ENCODE assay signal across 8 mouse cellular contexts in genomic region chrX:109011611-109012185, GRCm38 (mm10). TPM values are rescaled to one million over a fixed set of nuclear protein-coding genes. Genes with fewer than 3 reads are reported as not detected.
DNase-seq lines count a peak whose midpoint lies in the region; ATAC-seq and TF ChIP-seq lines count a peak whose summit lies in the region.

No protein-coding gene starts in this region.

- H3K9ac ChIP-seq in heart, adult 2 months (ENCODE audit: low read depth, low read length) = peak overlapping the region; percentile 51; the same call in 1 of the 2 replicates
- peak overlapping the region; percentile 62 for H3K9ac ChIP-seq in lung, embryonic 16.5 days (ENCODE audit: low read length)

- 21% methylated on average over 13 of the region's 13 CpGs for WGBS in heart, adult 2 months
- WGBS in bone marrow, adult 2 months = 12% methylated on average over 13 of the region's 13 CpGs
- 3% methylated on average over 13 of the region's 13 CpGs for WGBS in kidney, adult 2 months
- 31% methylated on average over 13 of the region's 13 CpGs for WGBS in lung, embryonic 16.5 days
- WGBS in small intestine, adult 2 months = 18% methylated on average over 13 of the region's 13 CpGs

- TF ChIP-seq POLR2A in heart, adult 2 months (IDR thresholded peaks at IDR 0.05; ENCODE audit: insufficient read depth, low read depth, low read length) = no peak
- TF ChIP-seq POLR2A in bone marrow, adult 2 months (IDR thresholded peaks at IDR 0.05; ENCODE audit: borderline replicate concordance, control insufficient read depth, low read depth, low read length) = no peak
- no peak for TF ChIP-seq POLR2A in kidney, adult 2 months (IDR thresholded peaks at IDR 0.05; ENCODE audit: low read depth, low read length)
- TF ChIP-seq POLR2A in small intestine, adult 2 months (IDR thresholded peaks at IDR 0.05; ENCODE audit: low read depth, low read length) = no peak

- H3K79me2 ChIP-seq in heart, adult 2 months (replicated peaks; ENCODE audit: control insufficient read depth, insufficient read depth, low read length) = no peaks in the 10 kb centered on the region

- H3K27me3 ChIP-seq in heart, adult 2 months (ENCODE audit: control insufficient read depth, insufficient read depth, low read length) = no peaks in the 10 kb centered on the region
- H3K27me3 ChIP-seq in kidney, adult 2 months (replicated peaks; ENCODE audit: control insufficient read depth, insufficient read depth, low read length) = no peaks in the 10 kb centered on the region
- H3K27me3 ChIP-seq in lung, embryonic 16.5 days (ENCODE audit: control insufficient read depth, insufficient read depth, low read depth, low read length) = no peaks in the 10 kb centered on the region
- no peaks in the 10 kb centered on the region for H3K27me3 ChIP-seq in small intestine, adult 2 months (ENCODE audit: control insufficient read depth, insufficient read depth, low read length)

- intact Hi-C loops in heart, adult 2 months (cut with DNase I) = loop anchor here (2.0 to 5.0 kb wide), 3 partner anchors 179 to 226 kb away; partner anchors contain the start of gene Brwd3

- no peak for ATAC-seq in lung, embryonic 16.5 days (ENCODE audit: low read depth)

- H3K27ac ChIP-seq in heart, adult 2 months = peak overlapping the region; percentile 83
- no peak overlapping the region for H3K27ac ChIP-seq in bone marrow, adult 2 months (ENCODE audit: control insufficient read depth, insufficient read depth, low read depth, low read length, poor library complexity)
- H3K27ac ChIP-seq in kidney, adult 2 months (ENCODE audit: insufficient read depth, low read depth, low read length) = no peak overlapping the region
- H3K27ac ChIP-seq in lung, embryonic 16.5 days (ENCODE audit: low read length) = no peak overlapping the region; the same call in 1 of the 2 replicates
- no peak overlapping the region for H3K27ac ChIP-seq in small intestine, adult 2 months (ENCODE audit: insufficient read depth, low read depth, low read length)

- peak overlapping the region; percentile 56 for H3K4me2 ChIP-seq in lung, embryonic 16.5 days (ENCODE audit: low read depth, low read length)

- no peak for TF ChIP-seq CTCF in heart, adult 2 months (IDR thresholded peaks at IDR 0.05)
- no peak for TF ChIP-seq CTCF in bone marrow, adult 2 months (IDR thresholded peaks at IDR 0.05; ENCODE audit: control insufficient read depth, insufficient read depth, low read length)
- no peak for TF ChIP-seq CTCF in kidney, adult 2 months (conservative IDR thresholded peaks at IDR 0.05; ENCODE audit: insufficient read depth, insufficient read length, low read depth, low read length)
- TF ChIP-seq CTCF in small intestine, adult 2 months (IDR thresholded peaks at IDR 0.05; ENCODE audit: extremely low read depth, insufficient read length, insufficient replicate concordance, low read depth, low read length) = no peak

- peak overlapping the region; percentile 63 for H3K4me3 ChIP-seq in heart, adult 2 months
- H3K4me3 ChIP-seq in bone marrow, adult 2 months (replicated peaks; ENCODE audit: control insufficient read depth, low read depth, low read length) = peak overlapping the region; percentile 83
- H3K4me3 ChIP-seq in kidney, adult 2 months (ENCODE audit: insufficient read depth, low read depth, low read length) = peak overlapping the region; percentile 48
- peak overlapping the region; percentile 59 for H3K4me3 ChIP-seq in lung, embryonic 16.5 days (ENCODE audit: low read length)
- H3K4me3 ChIP-seq in small intestine, adult 2 months (ENCODE audit: low read depth, low read length) = peak overlapping the region; percentile 55

- H3K4me1 ChIP-seq in heart, adult 2 months (ENCODE audit: control insufficient read depth, insufficient read depth, low read length) = no peaks in the 10 kb centered on the region
- no peaks in the 10 kb centered on the region for H3K4me1 ChIP-seq in bone marrow, adult 2 months (ENCODE audit: control insufficient read depth, insufficient read depth, low read length)
- H3K4me1 ChIP-seq in kidney, adult 2 months (ENCODE audit: control insufficient read depth, insufficient read depth, low read length) = no peaks in the 10 kb centered on the region
- no peaks in the 10 kb centered on the region for H3K4me1 ChIP-seq in lung, embryonic 16.5 days (replicated peaks; ENCODE audit: control insufficient read depth, insufficient read depth, low read length)
- no peaks in the 10 kb centered on the region for H3K4me1 ChIP-seq in small intestine, adult 2 months (ENCODE audit: control insufficient read depth, insufficient read depth, insufficient read length, low read length)

- no peaks in the 10 kb centered on the region for H3K36me3 ChIP-seq in heart, adult 2 months (ENCODE audit: control insufficient read depth, insufficient read depth, low read length)
- H3K36me3 ChIP-seq in kidney, adult 2 months (ENCODE audit: control insufficient read depth, insufficient read depth, low read length) = no peaks in the 10 kb centered on the region
- H3K36me3 ChIP-seq in lung, embryonic 16.5 days (ENCODE audit: control insufficient read depth, insufficient read depth, low read length) = no peaks in the 10 kb centered on the region
- H3K36me3 ChIP-seq in small intestine, adult 2 months (ENCODE audit: control insufficient read depth, insufficient read depth, low read length) = no peaks in the 10 kb centered on the region

- no peak for TF ChIP-seq EP300 in heart, adult 2 months (IDR thresholded peaks at IDR 0.05; ENCODE audit: insufficient read depth, low read depth, low read length)

- peak in 1 of 2 experiments; percentile 4 for DNase-seq in heart, adult 2 months
- no peak for DNase-seq in heart, postnatal 4 days
- DNase-seq in forelimb bud, embryonic 11.5 days (ENCODE audit: low read depth, low spot score) = peak; percentile 0
- peak; percentile 34 for DNase-seq in kidney, adult 2 months
- no peak for DNase-seq in ovary, postnatal 36 days (ENCODE audit: low spot score)

- no peaks in the 10 kb centered on the region for H3K9me3 ChIP-seq in lung, embryonic 16.5 days (ENCODE audit: control insufficient read depth, low read length)

RNA-seq across cellular contexts. Expression of gene Hmgn5, which starts 1.5 kb away (rescaled TPM):
- 10 to 100 TPM in 1 of 2 experiments, 1 to 10 TPM in 1; 8.9 to 11.1 TPM for total RNA-seq in heart, adult 2 months (2021)
- 0.98 and 1.5 TPM in 2 replicates for polyA plus RNA-seq in heart, adult 2 months (2012; rRNA removed)
- total RNA-seq in heart, postnatal 4 days (2021) = 10 to 100 TPM; 10.9 to 11.8 TPM
- polyA plus RNA-seq in bone marrow, adult 2 months (2011; ENCODE audit: insufficient read depth, insufficient read length, low replicate concordance, missing spikeins) = 34.1 and 46.8 TPM in 2 replicates
- polyA plus RNA-seq in kidney, adult 2 months (2012; rRNA removed) = 0.91 and 1.8 TPM in 2 replicates
- polyA plus RNA-seq in lung, embryonic 16.5 days (2015; fragmentation: Nextera tagmentation; extraction: Ambion mirVana) = 29.3 and 33.6 TPM in 2 replicates
- 0.11 and 0.16 TPM in 2 replicates for polyA plus RNA-seq in small intestine, adult 2 months (2012; rRNA removed)

Comparison
In these comparisons a context has a peak if more than half of its experiments do, and no peak if none do; other contexts are left out.
1. DNase-seq: peak in forelimb bud, embryonic 11.5 days (single experiment) and kidney, adult 2 months (single experiment); none in heart, postnatal 4 days (single experiment) and ovary, postnatal 36 days (single experiment).
2. RNA of gene Hmgn5, which starts 1.5 kb away (polyA plus RNA-seq): 34.1 to 46.8 TPM in bone marrow, adult 2 months and 29.3 to 33.6 TPM in lung, embryonic 16.5 days; 0.91 to 1.8 TPM in kidney, adult 2 months, 0.98 to 1.5 TPM in heart, adult 2 months and 0.11 to 0.16 TPM in small intestine, adult 2 months; every median in the first group is over 10 times any median in the second.
3. Peak in every context shown above with its lines, with median percentiles within 50 percentile points of each other: H3K4me3 ChIP-seq.